8 mouse cellular contexts compared by ENCODE assay signal in the genomic region with DNA sequence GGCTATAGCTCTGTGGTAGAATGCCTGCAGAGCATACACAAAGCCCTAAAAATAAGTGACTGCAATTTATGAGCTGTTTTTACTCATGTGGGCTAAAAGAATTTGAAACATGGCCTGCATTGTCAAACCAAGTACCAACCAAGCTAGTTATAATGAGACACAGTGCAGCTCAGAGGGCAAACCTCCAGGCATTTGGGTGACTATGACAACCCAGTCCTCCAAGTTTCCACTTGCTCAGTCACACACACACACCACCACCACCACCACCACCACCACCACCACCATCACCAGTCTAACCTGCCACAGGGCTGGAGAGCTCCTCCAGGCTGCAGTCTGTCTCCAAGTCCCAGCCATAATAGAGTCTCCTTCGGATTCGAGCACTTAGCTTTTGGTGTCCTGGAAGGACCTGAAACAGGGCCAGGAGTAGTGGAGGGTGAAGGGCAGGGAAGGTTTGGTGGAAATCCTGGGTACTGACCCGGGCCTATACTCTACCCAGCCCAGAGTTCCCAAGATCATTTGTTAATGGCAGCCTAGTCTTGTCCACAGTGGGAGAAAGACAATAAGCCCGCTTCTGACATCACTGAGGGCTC. TPM values are rescaled to one million over a fixed set of nuclear protein-coding genes. Genes with fewer than 3 reads are reported as not detected.
DNase-seq lines count a peak whose midpoint lies in the region; ATAC-seq and TF ChIP-seq lines count a peak whose summit lies in the region.

No protein-coding gene starts in this region.

- no peaks in the 10 kb centered on the region for H3K9me3 ChIP-seq in heart, embryonic 12.5 days (replicated peaks)
- no peaks in the 10 kb centered on the region for H3K9me3 ChIP-seq in liver, embryonic 16.5 days (replicated peaks; ENCODE audit: control insufficient read depth, low read length)

- H3K27me3 ChIP-seq in heart, embryonic 12.5 days (replicated peaks): no peaks in the 10 kb centered on the region
- no peaks in the 10 kb centered on the region for H3K27me3 ChIP-seq in liver, embryonic 16.5 days (ENCODE audit: control insufficient read depth, insufficient read depth, low read depth, low read length)

- H3K4me2 ChIP-seq in heart, embryonic 12.5 days: peak overlapping the region; percentile 74
- H3K4me2 ChIP-seq in liver, embryonic 16.5 days (ENCODE audit: low read depth, low read length): peak overlapping the region; percentile 91

- WGBS in heart, embryonic 12.5 days: 63% methylated on average over 4 of the region's 4 CpGs
- WGBS in liver, embryonic 16.5 days (ENCODE audit: insufficient replicate concordance): 28% methylated on average over 4 of the region's 4 CpGs

- no peak for TF ChIP-seq CTCF in bone marrow macrophage, adult 2 months (IDR thresholded peaks at IDR 0.05; ENCODE audit: low read depth, low read length)

- peak overlapping the region; percentile 85 for H3K4me3 ChIP-seq in heart, embryonic 12.5 days
- peak overlapping the region; percentile 99 for H3K4me3 ChIP-seq in bone marrow macrophage, adult 2 months (ENCODE audit: insufficient read depth, low read length)
- peak overlapping the region; percentile 96 for H3K4me3 ChIP-seq in liver, embryonic 16.5 days (ENCODE audit: low read depth, low read length)

- H3K36me3 ChIP-seq in heart, embryonic 12.5 days: peaks cover 55% of the 10 kb centered on the region
- peaks cover 42% of the 10 kb centered on the region for H3K36me3 ChIP-seq in liver, embryonic 16.5 days (ENCODE audit: control insufficient read depth, insufficient read depth)

- ATAC-seq in heart, embryonic 12.5 days (ENCODE audit: insufficient number of reproducible peaks, low FRiP score): no peak
- no peak for ATAC-seq in liver, embryonic 16.5 days (ENCODE audit: low read depth)
- no peak for ATAC-seq in inflammation-experienced regulatory T-cells, adult 6 months

- H3K27ac ChIP-seq in heart, embryonic 12.5 days (ENCODE audit: poor library complexity, severe bottlenecking): peak overlapping the region; percentile 96
- H3K27ac ChIP-seq in bone marrow macrophage, adult 2 months (ENCODE audit: insufficient read depth, low read depth, low read length): peak overlapping the region; percentile 97
- peak overlapping the region; percentile 100 for H3K27ac ChIP-seq in liver, embryonic 16.5 days (ENCODE audit: low read length)

- H3K4me1 ChIP-seq in heart, embryonic 12.5 days (replicated peaks): peaks cover 19% of the 10 kb centered on the region
- peaks cover 22% of the 10 kb centered on the region for H3K4me1 ChIP-seq in bone marrow macrophage, adult 2 months (ENCODE audit: control insufficient read depth, insufficient read depth, low read length)
- H3K4me1 ChIP-seq in liver, embryonic 16.5 days (ENCODE audit: control insufficient read depth, low read depth, low read length): peaks cover 68% of the 10 kb centered on the region

- peak overlapping the region; percentile 96 for H3K9ac ChIP-seq in heart, embryonic 12.5 days
- H3K9ac ChIP-seq in liver, embryonic 16.5 days (ENCODE audit: low read depth, low read length): peak overlapping the region; percentile 99

- intact Hi-C loops in heart, postnatal 36 days (cut with DNase I): no loop called here

- no peak for DNase-seq in heart, postnatal 36 days
- peak; percentile 40 for DNase-seq in induced T-regulatory cell, adult 2 months (ENCODE audit: low read depth)
- no peak for DNase-seq in layer of hippocampus, adult 9-10 months (ENCODE audit: low spot score)
- DNase-seq in urinary bladder, adult 2 months (ENCODE audit: low spot score): no peak

- TF ChIP-seq POLR2A in bone marrow macrophage, adult 2 months (IDR thresholded peaks at IDR 0.05; ENCODE audit: borderline replicate concordance, low read depth, low read length): no peak

RNA-seq across cellular contexts. Expression of gene Cnppd1, which starts 1.8 kb away (rescaled TPM):
- polyA plus RNA-seq in heart, embryonic 12.5 days (2016; fragmentation: Nextera tagmentation; extraction: Ambion mirVana): 39.9 and 41.1 TPM in 2 replicates
- 10 to 100 TPM; 23.2 to 30.0 TPM for total RNA-seq in heart, postnatal 36 days (2021)
- polyA plus RNA-seq in bone marrow macrophage, adult 2 months (2012; ENCODE audit: insufficient read depth, insufficient read length, missing spikeins): 92.2 and 101 TPM in 2 replicates
- polyA plus RNA-seq in liver, embryonic 16.5 days (2015; fragmentation: Nextera tagmentation; extraction: Ambion mirVana): 46.2 and 51.1 TPM in 2 replicates
- 50.8 and 51.7 TPM in 2 replicates for polyA plus RNA-seq in urinary bladder, adult 2 months (2012; rRNA removed)
- polyA plus RNA-seq in inflammation-experienced regulatory T-cells, adult 6 months (2017; shearing (Covaris generic)): 100 to 1,000 TPM; 120 to 140 (median 139) TPM

RNA-seq across cellular contexts. Expression of gene Retreg2, which starts 1.9 kb away (rescaled TPM):
- 36.3 and 40.5 TPM in 2 replicates for polyA plus RNA-seq in heart, embryonic 12.5 days (2016; fragmentation: Nextera tagmentation; extraction: Ambion mirVana)
- 10 to 100 TPM; 22.2 to 23.5 TPM for total RNA-seq in heart, postnatal 36 days (2021)
- polyA plus RNA-seq in bone marrow macrophage, adult 2 months (2012; ENCODE audit: insufficient read depth, insufficient read length, missing spikeins): 107 and 113 TPM in 2 replicates
- 47.7 and 52.7 TPM in 2 replicates for polyA plus RNA-seq in liver, embryonic 16.5 days (2015; fragmentation: Nextera tagmentation; extraction: Ambion mirVana)
- 60.5 and 61.5 TPM in 2 replicates for polyA plus RNA-seq in urinary bladder, adult 2 months (2012; rRNA removed)
- 10 to 100 TPM; 17.4 to 31.3 (median 20.3) TPM for polyA plus RNA-seq in inflammation-experienced regulatory T-cells, adult 6 months (2017; shearing (Covaris generic))

RNA-seq across cellular contexts. Expression of gene Slc23a3, which starts 7.0 kb away (rescaled TPM):
- polyA plus RNA-seq in heart, embryonic 12.5 days (2016; fragmentation: Nextera tagmentation; extraction: Ambion mirVana): 0.21 and 0.22 TPM in 2 replicates
- under 1 TPM; 0.56 to 0.57 TPM for total RNA-seq in heart, postnatal 36 days (2021)
- not detected in 2 replicates for polyA plus RNA-seq in bone marrow macrophage, adult 2 months (2012; ENCODE audit: insufficient read depth, insufficient read length, missing spikeins)
- 2.5 and 2.6 TPM in 2 replicates for polyA plus RNA-seq in liver, embryonic 16.5 days (2015; fragmentation: Nextera tagmentation; extraction: Ambion mirVana)
- polyA plus RNA-seq in urinary bladder, adult 2 months (2012; rRNA removed): 0.91 and 1.2 TPM in 2 replicates
- polyA plus RNA-seq in inflammation-experienced regulatory T-cells, adult 6 months (2017; shearing (Covaris generic)): under 1 TPM in 1 of 3 experiments, not detected in 2; 0.47 TPM

RNA-seq across cellular contexts. Expression of gene Nhej1, which starts 15.7 kb away (rescaled TPM):
- 6.0 and 6.9 TPM in 2 replicates for polyA plus RNA-seq in heart, embryonic 12.5 days (2016; fragmentation: Nextera tagmentation; extraction: Ambion mirVana)
- 1 to 10 TPM; 4.5 TPM for total RNA-seq in heart, postnatal 36 days (2021)
- 5.1 and 6.3 TPM in 2 replicates for polyA plus RNA-seq in bone marrow macrophage, adult 2 months (2012; ENCODE audit: insufficient read depth, insufficient read length, missing spikeins)
- 5.6 and 6.0 TPM in 2 replicates for polyA plus RNA-seq in liver, embryonic 16.5 days (2015; fragmentation: Nextera tagmentation; extraction: Ambion mirVana)
- 3.4 and 4.3 TPM in 2 replicates for polyA plus RNA-seq in urinary bladder, adult 2 months (2012; rRNA removed)
- polyA plus RNA-seq in inflammation-experienced regulatory T-cells, adult 6 months (2017; shearing (Covaris generic)): 1 to 10 TPM; 6.1 to 8.8 (median 7.6) TPM

RNA-seq across cellular contexts. Expression of gene Zfand2b, which starts 27.8 kb away (rescaled TPM):
- 26.1 and 26.7 TPM in 2 replicates for polyA plus RNA-seq in heart, embryonic 12.5 days (2016; fragmentation: Nextera tagmentation; extraction: Ambion mirVana)
- total RNA-seq in heart, postnatal 36 days (2021): 10 to 100 TPM; 14.9 to 17.6 TPM
- polyA plus RNA-seq in bone marrow macrophage, adult 2 months (2012; ENCODE audit: insufficient read depth, insufficient read length, missing spikeins): 28.3 and 34.6 TPM in 2 replicates
- 41.0 and 41.1 TPM in 2 replicates for polyA plus RNA-seq in liver, embryonic 16.5 days (2015; fragmentation: Nextera tagmentation; extraction: Ambion mirVana)
- polyA plus RNA-seq in urinary bladder, adult 2 months (2012; rRNA removed): 37.7 and 45.2 TPM in 2 replicates
- polyA plus RNA-seq in inflammation-experienced regulatory T-cells, adult 6 months (2017; shearing (Covaris generic)): 10 to 100 TPM; 45.5 to 56.2 (median 50.2) TPM
